Mouse (Mus musculus) stomach, embryonic 14.5 days (tissue): ENCODE measurements around the gene Tmc2. TPM values are rescaled to one million over a fixed set of nuclear protein-coding genes. Genes with fewer than 3 reads are reported as not detected.

Experiments
- ATAC-seq: fragments of 200-750 bp; cut with Nextera tagmentation; 2 replicates; pipeline ENCODE4 v1.8.0; 2017; ENCODE audit warnings: low read depth, moderate TSS enrichment; ENCODE audit not compliant: insufficient number of reproducible peaks, insufficient read depth, low FRiP score
- H3K27ac ChIP-seq: fragments of 300-500 bp; sonication (generic); 2 replicates; pipeline ENCODE4 v1.5.1; 2014; ENCODE audit warnings: mild to moderate bottlenecking, low read length, moderate library complexity, mixed read lengths
- H3K27me3 ChIP-seq: fragments of 300-500 bp; sonication (generic); 2 replicates; pipeline ENCODE4 v1.6.1; 2014; ENCODE audit warnings: low read length, control low read depth, mixed read lengths; ENCODE audit not compliant: control insufficient read depth, insufficient read depth
- H3K36me3 ChIP-seq: fragments of 300-500 bp; sonication (generic); 2 replicates; pipeline ENCODE4 v1.6.1; 2014; ENCODE audit warnings: mild to moderate bottlenecking, control low read depth, low read length, moderate library complexity, mixed read lengths; ENCODE audit not compliant: control insufficient read depth, insufficient read depth
- H3K4me1 ChIP-seq: fragments of 300-500 bp; sonication (generic); 2 replicates; pipeline ENCODE4 v1.6.1; 2014; ENCODE audit warnings: low read length, control low read depth, mixed read lengths; ENCODE audit not compliant: control insufficient read depth, insufficient read depth
- H3K4me2 ChIP-seq: fragments of 300-500 bp; sonication (generic); replicated peaks from 2 replicates; pipeline ENCODE4 v1.6.1; 2014; ENCODE audit warnings: low read depth, low read length, control low read depth
- H3K4me3 ChIP-seq: fragments of 300-500 bp; sonication (generic); 2 replicates; pipeline ENCODE4 v1.5.1; 2014; ENCODE audit warnings: low read depth, low read length, control low read depth
- H3K9ac ChIP-seq: fragments of 300-500 bp; sonication (generic); replicated peaks from 2 replicates; pipeline ENCODE4 v1.6.1; 2014; ENCODE audit warnings: low read depth, mild to moderate bottlenecking, control low read depth, low read length, moderate library complexity, mixed read lengths
- H3K9me3 ChIP-seq: fragments of 300-500 bp; sonication (generic); 2 replicates; pipeline ENCODE4 v1.6.1; 2016; ENCODE audit warnings: low read depth, low read length, control low read depth; ENCODE audit not compliant: control insufficient read depth
- WGBS: fragments of 180-500 bp; shearing (Covaris S2); extraction: QIAGEN DNeasy Blood & Tissue Kit; methylation state at CpG from one replicate; pipeline ENCODE4 v1.1.7; 2014; 5-methylcytosine and 5-hydroxymethylcytosine counted together
- polyA plus RNA-seq: library from polyadenylated mRNA; unstranded; fragments of >200 nt; fragmentation: Nextera tagmentation; extraction: Ambion mirVana; gene quantifications from 2 replicates; pipeline ENCODE4 v1.2.1, GENCODE M21; 2014

Tmc2 gene
- polyA plus RNA-seq, 1 experiment from 2014 or later, result not detected

DNA sequence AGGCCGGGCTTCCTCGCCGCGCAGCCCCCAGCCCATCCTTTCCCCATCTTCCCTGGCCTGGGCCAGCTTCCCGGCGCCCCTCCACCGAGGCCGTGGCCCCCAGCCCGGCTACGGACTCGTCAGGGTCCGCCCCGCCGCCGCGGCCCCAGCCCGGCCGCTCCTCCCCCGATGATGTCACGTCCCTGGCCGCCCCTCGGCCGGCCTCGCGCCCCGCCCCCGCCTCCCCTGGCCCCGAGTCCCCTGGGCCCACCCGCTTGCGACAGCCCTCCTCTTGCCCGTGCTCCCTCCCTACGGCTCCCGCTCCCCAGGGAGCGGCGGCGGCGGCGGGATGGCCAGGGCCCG is 99.9 kb downstream of the Tmc2 start, which contains the start of gene Ebf4:
TSS of gene Ebf4 (plus strand) at position 234 of the 342 bp plus-strand sequence.
- H3K4me3 ChIP-seq, result peak within 1 kb of the TSS; percentile 70
- H3K36me3 ChIP-seq, result no peaks in the 10 kb centered on the region
- ATAC-seq, result peak; percentile 80
- no peaks in the 10 kb centered on the region for H3K27me3 ChIP-seq
- peak within 1 kb of the TSS; percentile 76 for H3K9ac ChIP-seq
- peaks cover 8% of the 10 kb centered on the region; the same call in 1 of the 2 replicates for H3K4me1 ChIP-seq
- peak within 1 kb of the TSS; percentile 69 for H3K4me2 ChIP-seq
- H3K9me3 ChIP-seq, result no peaks in the 10 kb centered on the region
- H3K27ac ChIP-seq, result peak within 1 kb of the TSS; percentile 48
- WGBS, result 1% methylated on average over 34 of the region's 39 CpGs

- WGBS, result under 1% methylated on average over 69 of the region's 99 CpGs
- Histone ChIP-seq H3K27ac (peak overlapping the region; percentile 48; the same call in 1 of the 2 replicates), H3K27me3 (no peaks in the 10 kb centered on the region), H3K4me3 (peak overlapping the region; percentile 70), H3K4me2 (peak overlapping the region; percentile 69), H3K4me1 (peaks cover 8% of the 10 kb centered on the region; the same call in 1 of the 2 replicates), H3K9ac (peak overlapping the region; percentile 76), H3K9me3 (no peaks in the 10 kb centered on the region), H3K36me3 (no peaks in the 10 kb centered on the region)
- ATAC-seq, result peak; percentile 43
These were observed 100.5 kb downstream of the Tmc2 start for GRCm38 (mm10) chr2:130295331-130296133.

- peak overlapping the region; percentile 70 for H3K4me3 ChIP-seq
- H3K4me2 ChIP-seq, result peak overlapping the region; percentile 69
- H3K9ac ChIP-seq, result peak overlapping the region; percentile 76; the same call in 1 of the 2 replicates
- WGBS, result 3% methylated on average over 20 of the region's 20 CpGs
- no peaks in the 10 kb centered on the region for H3K36me3 ChIP-seq
- H3K4me1 ChIP-seq, result peaks cover 8% of the 10 kb centered on the region; the same call in 1 of the 2 replicates
- H3K27ac ChIP-seq, result no peak overlapping the region
- H3K27me3 ChIP-seq, result no peaks in the 10 kb centered on the region
- H3K9me3 ChIP-seq, result no peaks in the 10 kb centered on the region
- ATAC-seq, result no peak
These were observed 101.2 kb downstream of the Tmc2 start for GRCm38 (mm10) chr2:130296134-130296745.

DNA sequence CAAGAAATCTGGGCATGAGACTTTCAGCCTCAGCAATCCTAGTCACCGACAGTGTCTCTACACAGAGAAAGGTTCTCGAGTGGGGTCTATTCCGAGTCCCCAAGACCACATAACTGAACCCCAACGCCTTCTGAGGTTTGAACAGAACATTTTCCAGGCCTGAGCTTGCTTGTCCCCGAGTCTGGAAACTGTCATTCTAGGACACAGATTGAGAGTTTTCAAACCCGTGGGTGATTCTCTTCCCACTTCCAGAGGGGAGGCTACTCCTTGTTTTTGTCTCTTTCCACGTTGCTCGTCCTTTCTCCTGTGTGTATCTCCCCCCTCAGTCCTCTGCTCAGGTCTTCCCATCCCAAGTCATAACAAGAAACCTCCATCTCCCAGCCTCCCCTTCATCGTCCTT is 102.6 kb downstream of the Tmc2 start:
- no peak overlapping the region for H3K4me2 ChIP-seq

DNA sequence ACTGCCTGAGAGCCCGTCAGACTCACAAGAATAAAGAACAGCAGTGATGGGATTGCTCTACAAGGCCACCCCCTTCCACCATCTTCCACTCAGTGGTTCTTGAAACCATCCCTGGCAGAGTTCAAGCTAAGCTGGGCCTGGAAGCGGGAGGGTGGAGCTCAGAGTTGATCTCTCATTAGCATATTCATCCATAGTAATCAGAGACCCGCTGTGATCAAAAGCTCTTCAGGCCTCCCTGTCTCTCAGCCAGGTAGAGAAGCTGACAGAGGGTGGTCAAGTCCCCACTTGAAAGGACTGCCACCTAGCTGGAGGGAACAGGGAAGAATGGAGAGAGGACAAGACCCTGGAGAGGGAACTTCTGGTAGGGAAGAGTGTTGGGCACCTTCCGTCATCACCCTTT is 108.0 kb downstream of the Tmc2 start:
- H3K27ac ChIP-seq, result no peak overlapping the region
- peaks cover 19% of the 10 kb centered on the region; the same call in 1 of the 2 replicates for H3K36me3 ChIP-seq
- 64% methylated on average over 4 of the region's 4 CpGs for WGBS
- no peak overlapping the region for H3K4me2 ChIP-seq
- H3K9me3 ChIP-seq, result no peaks in the 10 kb centered on the region
- no peak overlapping the region for H3K4me3 ChIP-seq
- no peak overlapping the region for H3K9ac ChIP-seq
- H3K4me1 ChIP-seq, result no peaks in the 10 kb centered on the region
- no peaks in the 10 kb centered on the region for H3K27me3 ChIP-seq
- ATAC-seq, result no peak

More for the DNA sequence above, 102.6 kb downstream of the Tmc2 start:
- no peak overlapping the region for H3K4me3 ChIP-seq
- H3K9me3 ChIP-seq, result no peaks in the 10 kb centered on the region
- no peak overlapping the region for H3K27ac ChIP-seq
- no peaks in the 10 kb centered on the region for H3K36me3 ChIP-seq
- no peak for ATAC-seq
- no peaks in the 10 kb centered on the region for H3K27me3 ChIP-seq
- peaks cover 8% of the 10 kb centered on the region; the same call in 1 of the 2 replicates for H3K4me1 ChIP-seq
- 88% methylated on average over 9 of the region's 9 CpGs for WGBS
- no peak overlapping the region for H3K9ac ChIP-seq

Other genes with a start within 250 kb of the Tmc2 start
- gene Tgm3, start 182.8 kb upstream of the Tmc2 start, polyA plus RNA-seq, result 0.14 and 0.27 TPM in 2 replicates
- not detected in 2 replicates for gene Tgm6, start 82.8 kb upstream of the Tmc2 start, polyA plus RNA-seq
- 596 and 613 TPM in 2 replicates for gene Snrpb, start 15.8 kb upstream of the Tmc2 start, polyA plus RNA-seq
- 273 and 305 TPM in 2 replicates for gene Nop56, start 79.2 kb downstream of the Tmc2 start, polyA plus RNA-seq
- gene Idh3b, start 89.4 kb downstream of the Tmc2 start, polyA plus RNA-seq, result 165 and 169 TPM in 2 replicates
- gene Ebf4, start 100.0 kb downstream of the Tmc2 start, polyA plus RNA-seq, result 3.7 and 4.7 TPM in 2 replicates
- 44.2 and 46.7 TPM in 2 replicates for gene Cpxm1, start 202.4 kb downstream of the Tmc2 start, polyA plus RNA-seq
- gene Gm28372, start 210.0 kb downstream of the Tmc2 start, polyA plus RNA-seq, result 0.13 TPM in 1 of 2 replicates, not detected in the other
- gene 1700020A23Rik, start 210.1 kb downstream of the Tmc2 start, polyA plus RNA-seq, result not detected in 2 replicates
- gene Tmem239, start 211.3 kb downstream of the Tmc2 start, polyA plus RNA-seq, result not detected in 2 replicates
- gene Vps16, start 229.1 kb downstream of the Tmc2 start, polyA plus RNA-seq, result 69.7 and 71.3 TPM in 2 replicates
- gene Pced1a, start 229.5 kb downstream of the Tmc2 start, polyA plus RNA-seq, result 12.4 and 12.9 TPM in 2 replicates